Mouse (Mus musculus) heart, adult 2 months (tissue): ENCODE measurements around the gene Vac14. TPM values are rescaled to one million over a fixed set of nuclear protein-coding genes. Genes with fewer than 3 reads are reported as not detected.

Source experiments
- DNase-seq, 2 experiments: peaks; one replicate each; pipeline ENCODE4 v3.0.0; 2021
- H3K27ac ChIP-seq: fragments of 200-600 bp; 2 replicates; pipeline ENCODE4 v1.8.1; 2022
- H3K27me3 ChIP-seq: fragments of 200-500 bp; 2 replicates; pipeline ENCODE4 v1.6.1; 2012; ENCODE audit warnings: mild to moderate bottlenecking, low read length, inconsistent platforms, mixed read lengths; ENCODE audit not compliant: control insufficient read depth, insufficient read depth
- H3K36me3 ChIP-seq: fragments of 200-500 bp; 2 replicates; pipeline ENCODE4 v1.6.1; 2012; ENCODE audit warnings: low read length, inconsistent platforms; ENCODE audit not compliant: control insufficient read depth, insufficient read depth
- H3K4me1 ChIP-seq: fragments of 200-500 bp; 2 replicates; pipeline ENCODE4 v1.6.1; 2011; ENCODE audit warnings: low read length; ENCODE audit not compliant: control insufficient read depth, insufficient read depth
- H3K4me3 ChIP-seq: fragments of 200-600 bp; 2 replicates; pipeline ENCODE4 v1.8.1; 2022
- H3K79me2 ChIP-seq: fragments of 200-500 bp; replicated peaks from 2 replicates; pipeline ENCODE4 v1.6.1; 2012; ENCODE audit warnings: mild to moderate bottlenecking, inconsistent platforms, low read length, moderate library complexity, mixed read lengths; ENCODE audit not compliant: control insufficient read depth, insufficient read depth
- H3K9ac ChIP-seq: fragments of 200-500 bp; 2 replicates; pipeline ENCODE4 v1.6.1; 2012; ENCODE audit warnings: low read depth, mild to moderate bottlenecking, control low read depth, inconsistent platforms, low read length, mixed read lengths
- CTCF ChIP-seq: fragments of 200-600 bp; IDR thresholded peaks from 2 replicates; pipeline ENCODE4 v1.8.1; 2022; ENCODE audit warnings: antibody characterized with exemption, mild to moderate bottlenecking, moderate library complexity
- EP300 ChIP-seq: fragments of 200-500 bp; IDR thresholded peaks from 2 replicates; pipeline ENCODE4 v1.6.1; 2011; ENCODE audit warnings: low read depth, low read length, control low read depth; ENCODE audit not compliant: insufficient read depth
- POLR2A ChIP-seq: fragments of 200-500 bp; IDR thresholded peaks from 2 replicates; pipeline ENCODE4 v1.6.1; 2011; ENCODE audit warnings: mild to moderate bottlenecking, low read depth, low read length, control low read depth; ENCODE audit not compliant: insufficient read depth
- WGBS: fragments of 180-500 bp; shearing (Covaris S2); methylation state at CpG from one replicate; pipeline ENCODE4 v1.1.7; 2018; 5-methylcytosine and 5-hydroxymethylcytosine counted together
- intact Hi-C: fragments of 180-260 bp; cut with DNase I; formaldehyde crosslinking; loops from one replicate; pipeline ENCODE4 v1.15.1; 2025
- polyA plus RNA-seq: library from polyadenylated mRNA; depleted of rRNA; stranded (reverse); fragments of >200 nt; gene quantifications from 2 replicates; pipeline ENCODE4 v1.2.3, GENCODE M21; 2012
- total RNA-seq, 2 experiments: library from RNA; stranded (reverse); gene quantifications; 2 replicates each; pipeline ENCODE4 v1.2.3; 2021

Vac14 gene
- total and polyA plus RNA-seq, 3 experiments: 15.7 to 27.0 (median 15.8) TPM

DNA sequence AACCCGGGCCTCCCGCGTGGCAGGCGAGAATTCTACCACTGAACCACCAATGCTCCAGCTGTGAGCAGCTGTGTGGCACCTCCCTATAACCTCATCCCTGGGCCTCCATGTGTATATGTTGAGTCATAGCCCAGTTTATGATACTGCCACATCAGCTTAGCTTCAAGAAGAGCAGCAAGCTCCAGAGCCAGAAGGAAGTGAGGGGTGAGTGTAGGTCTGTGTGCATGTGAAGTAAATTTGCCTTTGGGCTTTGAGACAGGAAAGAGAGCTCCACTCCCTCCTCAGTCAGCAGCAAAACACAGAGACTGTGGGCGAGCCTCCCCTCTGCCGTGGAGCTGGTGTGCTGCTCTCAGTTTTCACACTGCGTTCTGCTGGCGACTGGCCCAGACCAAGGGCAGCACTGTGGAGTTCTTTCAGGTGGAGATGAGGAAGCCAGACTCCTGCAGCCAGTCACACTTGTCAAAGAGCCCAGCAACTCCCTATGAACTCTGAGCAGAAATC, 12.2 kb downstream of the Vac14 start:
- H3K27me3 ChIP-seq: no peaks in the 10 kb centered on the region
- no peaks in the 10 kb centered on the region for H3K36me3 ChIP-seq
- intact Hi-C loops: no loop called here
- H3K4me1 ChIP-seq: peaks cover 5% of the 10 kb centered on the region; the same call in 1 of the 2 replicates
- no peak overlapping the region for H3K4me3 ChIP-seq
- TF ChIP-seq EP300 (no peak), CTCF (no peak), POLR2A (no peak)
- no peaks in the 10 kb centered on the region for H3K79me2 ChIP-seq
- WGBS: 39% methylated on average over 8 of the region's 8 CpGs
- H3K9ac ChIP-seq: no peak overlapping the region
- DNase-seq: peak; percentile 61 to 69
- H3K27ac ChIP-seq: peak overlapping the region; percentile 10

- no peaks in the 10 kb centered on the region for H3K27me3 ChIP-seq
- intact Hi-C loops: no loop called here
- no peak overlapping the region for H3K9ac ChIP-seq
- H3K79me2 ChIP-seq: no peaks in the 10 kb centered on the region
- WGBS: 81% methylated on average over 7 of the region's 7 CpGs
- H3K4me1 ChIP-seq: peaks cover 5% of the 10 kb centered on the region; the same call in 1 of the 2 replicates
- no peak overlapping the region for H3K4me3 ChIP-seq
- no peak overlapping the region for H3K27ac ChIP-seq
- TF ChIP-seq POLR2A (no peak), CTCF (no peak), EP300 (no peak)
- DNase-seq: no peak
- H3K36me3 ChIP-seq: no peaks in the 10 kb centered on the region
Observed at GRCm38 (mm10) chr8:110631201-110631600, 12.8 kb downstream of the Vac14 start.

DNA sequence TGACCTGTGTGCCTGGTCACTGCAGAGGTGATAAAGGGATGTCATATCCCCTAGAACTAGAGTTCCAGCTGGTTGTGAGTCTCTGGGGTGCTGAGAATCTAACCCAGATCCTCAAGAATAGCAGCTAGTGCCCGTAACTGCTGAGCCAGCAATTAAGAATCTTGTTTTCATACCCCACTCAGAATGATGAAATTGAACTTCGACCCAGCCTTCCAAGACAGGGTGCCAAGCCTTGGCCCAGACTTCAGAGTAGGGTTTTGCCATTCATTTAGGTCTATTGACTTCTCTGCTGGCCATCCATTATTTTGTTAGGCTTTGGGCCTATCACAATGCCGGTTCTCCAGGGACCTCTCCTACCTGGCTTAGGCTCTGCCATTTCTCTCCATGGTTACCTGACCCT, 15.4 kb downstream of the Vac14 start:
- H3K27ac ChIP-seq: no peak overlapping the region
- WGBS: 91% methylated on average over 3 of the region's 3 CpGs
- TF ChIP-seq CTCF (no peak), EP300 (no peak), POLR2A (no peak)
- no peak overlapping the region for H3K4me3 ChIP-seq
- peaks cover 5% of the 10 kb centered on the region; the same call in 1 of the 2 replicates for H3K4me1 ChIP-seq
- H3K36me3 ChIP-seq: no peaks in the 10 kb centered on the region
- DNase-seq: no peak
- no peak overlapping the region for H3K9ac ChIP-seq
- no peaks in the 10 kb centered on the region for H3K27me3 ChIP-seq
- H3K79me2 ChIP-seq: no peaks in the 10 kb centered on the region
- intact Hi-C loops: no loop called here

- H3K79me2 ChIP-seq: no peaks in the 10 kb centered on the region
- no peak overlapping the region for H3K27ac ChIP-seq
- TF ChIP-seq CTCF (no peak), EP300 (no peak), POLR2A (no peak)
- H3K27me3 ChIP-seq: no peaks in the 10 kb centered on the region
- no peak overlapping the region for H3K4me3 ChIP-seq
- intact Hi-C loops: no loop called here
- no peak overlapping the region for H3K9ac ChIP-seq
- no peaks in the 10 kb centered on the region for H3K4me1 ChIP-seq
- no peak for DNase-seq
- no peaks in the 10 kb centered on the region for H3K36me3 ChIP-seq
- WGBS: 99% methylated on average over 6 of the region's 6 CpGs
Observed at GRCm38 (mm10) chr8:110636182-110636581, 17.8 kb downstream of the Vac14 start.

DNA sequence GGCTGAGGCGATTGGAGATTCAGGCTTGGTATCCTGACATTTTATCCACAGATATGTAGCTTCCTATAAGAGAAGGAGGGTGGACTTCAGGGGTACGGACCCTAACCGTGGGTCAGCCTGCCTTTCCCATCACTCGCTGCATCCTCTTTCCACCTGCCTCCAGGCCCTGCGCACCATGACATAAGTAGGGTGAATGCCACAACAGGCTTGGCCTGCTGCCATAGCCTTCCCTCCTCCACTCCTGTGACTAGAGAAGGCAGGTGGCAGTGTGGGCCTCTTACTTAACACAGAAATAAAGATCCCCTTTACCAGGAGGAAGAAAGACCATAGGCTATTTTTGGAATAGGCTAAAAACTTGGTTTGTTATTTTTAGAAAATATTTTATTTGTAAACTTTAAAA, 23.9 kb downstream of the Vac14 start:
- Histone ChIP-seq H3K79me2 (no peaks in the 10 kb centered on the region), H3K9ac (no peak overlapping the region), H3K4me1 (no peaks in the 10 kb centered on the region), H3K4me3 (no peak overlapping the region), H3K36me3 (no peaks in the 10 kb centered on the region), H3K27ac (no peak overlapping the region), H3K27me3 (no peaks in the 10 kb centered on the region)
- TF ChIP-seq EP300 (no peak), POLR2A (no peak), CTCF (no peak)
- 75% methylated on average over 5 of the region's 5 CpGs for WGBS
- intact Hi-C loops: loop anchor here (10.0 kb wide), 2 partner anchors 172 to 202 kb away; partner anchors contain the start of genes Cog4 and Sf3b3
- no peak for DNase-seq

GRCm38 (mm10) chr8:110643177-110643576, 24.8 kb downstream of the Vac14 start:
- DNase-seq: no peak
- Histone ChIP-seq H3K27ac (no peak overlapping the region), H3K36me3 (no peaks in the 10 kb centered on the region)

More at GRCm38 (mm10) chr8:110643177-110643576, 24.8 kb downstream of the Vac14 start:
- intact Hi-C loops: loop anchor here (10.0 kb wide), 2 partner anchors 172 to 202 kb away; partner anchors contain the start of genes Cog4 and Sf3b3
- Histone ChIP-seq H3K79me2 (no peaks in the 10 kb centered on the region), H3K27me3 (no peaks in the 10 kb centered on the region), H3K4me1 (no peaks in the 10 kb centered on the region), H3K9ac (no peak overlapping the region), H3K4me3 (no peak overlapping the region)
- TF ChIP-seq POLR2A (no peak), CTCF (no peak), EP300 (no peak)
- WGBS: 45% methylated on average over 4 of the region's 4 CpGs
